Mouse (Mus musculus) induced T-regulatory cell, adult 2 months (primary cell): Measurements from ENCODE around the gene Gm6040.

Experiments
- DNase-seq: peaks from one replicate; pipeline ENCODE4 v3.0.0-alpha.2; 2012; ENCODE audit warnings: low read depth

Gm6040 gene

GRCm38 (mm10) chr8:20921971-20922370, at the start of gene Gm6040:
TSS of gene Gm6040 (minus strand) at chr8:20922071.
- no peak for DNase-seq

DNA sequence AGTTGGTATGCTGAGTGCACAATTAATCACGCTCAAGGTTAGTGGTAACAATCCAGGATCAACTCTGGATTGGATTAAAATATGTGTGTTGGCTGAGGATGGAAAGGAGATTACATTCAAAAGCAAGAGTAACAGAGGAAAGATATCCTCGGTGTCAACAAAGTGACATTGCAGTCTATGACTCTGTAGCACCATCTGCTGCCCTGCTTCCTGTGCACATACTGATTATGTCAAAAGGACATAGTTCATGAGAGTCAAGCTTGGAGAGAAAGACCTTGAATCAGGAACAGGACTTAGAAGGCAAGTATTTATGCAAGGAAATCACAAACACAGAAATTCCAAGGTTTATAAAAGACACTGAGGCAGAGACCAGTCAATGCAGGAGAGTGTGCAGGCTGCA, 42.7 kb upstream of the Gm6040 start:
- DNase-seq: no peak

- DNase-seq: no peak
Observed at GRCm38 (mm10) chr8:20944610-20945009, 22.7 kb upstream of the Gm6040 start, which contains the start of gene AY761185. TSS of gene AY761185 (minus strand) at chr8:20944710.

GRCm38 (mm10) chr8:20912288-20912687, 9.6 kb downstream of the Gm6040 start:
- DNase-seq: no peak

- no peak for DNase-seq
Observed at GRCm38 (mm10) chr8:20908256-20908655, 13.6 kb downstream of the Gm6040 start.

DNA sequence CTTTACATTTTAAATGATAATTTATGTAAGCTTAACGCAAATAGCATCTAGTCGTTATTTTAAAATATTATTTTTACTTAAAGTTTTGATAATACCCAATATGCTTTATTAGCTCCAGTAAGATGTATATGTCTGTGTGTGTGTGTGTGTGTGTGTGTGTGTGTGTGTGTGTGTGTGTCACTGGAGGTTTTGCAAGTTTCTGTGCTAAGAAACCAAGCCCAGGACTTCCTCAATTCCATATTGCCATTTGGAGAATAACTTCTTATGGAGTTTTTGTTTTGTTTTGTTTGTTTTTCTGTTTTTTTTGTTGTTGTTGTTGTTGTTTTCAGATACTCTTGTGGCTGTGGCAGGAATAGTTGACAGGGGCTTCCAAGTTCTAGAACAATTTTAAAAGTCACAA, 14.8 kb downstream of the Gm6040 start:
- no peak for DNase-seq

- no peak for DNase-seq
Observed at GRCm38 (mm10) chr8:20902527-20902926, 19.3 kb downstream of the Gm6040 start, which contains the start of gene Gm15056. TSS of gene Gm15056 (minus strand) at chr8:20902627.

DNA sequence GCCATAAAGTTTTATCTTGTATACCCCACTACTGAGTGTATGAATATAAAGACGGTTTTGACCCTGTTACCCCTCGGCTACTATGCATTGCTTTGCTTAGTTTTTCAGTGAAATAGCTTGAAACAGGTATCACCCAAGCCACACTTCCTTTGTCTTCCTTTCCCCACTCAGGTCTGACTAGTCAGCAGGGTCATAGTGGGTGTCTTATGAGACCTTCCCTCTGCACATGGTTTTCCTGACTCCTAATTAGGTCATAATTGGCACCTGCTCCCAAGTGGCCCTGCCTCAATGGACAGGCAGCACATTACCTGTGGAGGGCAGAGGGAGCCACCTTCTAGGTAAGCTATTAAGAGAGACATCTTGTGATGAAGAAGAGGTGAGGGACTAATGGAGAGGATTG, 29.5 kb downstream of the Gm6040 start, which contains the start of gene Defb33:
Defb33 (plus strand) TSS at position 301 of the 400 bp plus-strand sequence.
- DNase-seq: no peak

GRCm38 (mm10) chr8:20874608-20875007, 47.3 kb downstream of the Gm6040 start:
- DNase-seq: no peak
